Mouse (Mus musculus): ENCODE results near the gene Gnb1l.
"Not testable (repeated sequence)": the region's sequence is repeated elsewhere in the genome, so short reads cannot be mapped to it uniquely, and the experiment has no call there.

Gnb1l gene

DNA sequence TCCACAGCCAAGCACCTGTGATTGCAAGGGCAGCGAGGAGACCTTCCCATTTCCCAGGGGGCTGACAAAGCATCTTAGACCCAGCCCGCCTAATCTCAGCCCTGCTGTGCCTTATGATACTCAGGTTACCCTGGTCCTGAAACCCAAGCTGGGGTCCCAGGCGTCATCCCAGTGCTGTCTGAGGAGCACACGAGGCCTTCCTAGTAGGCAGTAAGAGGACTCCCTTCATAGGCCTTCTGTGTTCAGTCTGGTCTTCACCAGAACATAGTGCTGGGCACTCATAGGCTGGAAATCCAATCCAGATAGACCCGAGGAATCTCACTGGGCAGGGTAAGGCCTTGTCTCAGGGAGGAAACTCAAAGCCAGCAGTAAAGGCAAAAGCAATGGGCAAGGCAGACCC lies 14.7 kb upstream of the Gnb1l start:
- no peak for DNase-seq

GRCm38 (mm10) chr16:18484386-18484785 lies 14.1 kb upstream of the Gnb1l start:
- DNase-seq: no peak

- DNase-seq: no peak
Measured at GRCm38 (mm10) chr16:18484794-18485435, 13.6 kb upstream of the Gnb1l start.

GRCm38 (mm10) chr16:18486126-18486525 lies 12.4 kb upstream of the Gnb1l start:
- DNase-seq: no peak

DNA sequence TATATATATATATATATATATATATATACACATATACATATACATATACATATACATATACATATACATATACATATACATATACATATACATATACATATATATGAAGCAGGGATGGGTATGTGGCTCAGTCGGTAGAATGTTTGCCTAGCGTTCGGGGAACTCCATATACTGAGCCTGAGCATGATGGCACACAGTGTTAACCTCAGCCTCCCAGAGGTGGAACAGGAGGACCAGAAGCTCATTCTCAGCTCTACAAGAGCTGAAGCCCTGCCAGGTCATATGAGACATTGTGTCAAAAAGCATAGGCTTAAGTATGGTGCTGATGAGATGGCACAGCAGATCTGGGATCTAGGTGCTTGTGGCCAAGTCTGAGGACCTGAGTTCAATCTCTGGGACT lies 8.2 kb upstream of the Gnb1l start:
- DNase-seq: no peak

DNA sequence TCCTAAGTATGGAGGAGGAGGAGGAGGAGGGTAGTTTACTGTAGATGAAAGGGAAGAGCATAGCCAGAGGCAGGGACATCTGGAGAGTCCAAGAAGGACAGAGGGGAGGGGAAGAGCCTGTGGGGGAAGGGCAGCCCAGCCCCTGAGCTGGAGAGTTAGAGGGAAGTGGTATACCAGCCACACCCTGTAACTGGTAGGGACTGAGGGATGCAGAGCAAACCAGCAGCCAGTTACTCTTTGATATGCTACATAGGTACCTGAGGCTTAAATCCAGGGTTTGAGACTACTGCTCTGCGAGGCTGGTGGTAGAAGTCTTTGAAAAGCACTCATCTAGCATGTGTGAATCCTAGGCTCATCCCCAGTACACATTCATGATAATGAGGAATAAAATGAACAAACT lies 7.6 kb upstream of the Gnb1l start:
- no peak for DNase-seq

GRCm38 (mm10) chr16:18497865-18498515 lies 523 bp upstream of the Gnb1l start:
- no peak for DNase-seq

DNA sequence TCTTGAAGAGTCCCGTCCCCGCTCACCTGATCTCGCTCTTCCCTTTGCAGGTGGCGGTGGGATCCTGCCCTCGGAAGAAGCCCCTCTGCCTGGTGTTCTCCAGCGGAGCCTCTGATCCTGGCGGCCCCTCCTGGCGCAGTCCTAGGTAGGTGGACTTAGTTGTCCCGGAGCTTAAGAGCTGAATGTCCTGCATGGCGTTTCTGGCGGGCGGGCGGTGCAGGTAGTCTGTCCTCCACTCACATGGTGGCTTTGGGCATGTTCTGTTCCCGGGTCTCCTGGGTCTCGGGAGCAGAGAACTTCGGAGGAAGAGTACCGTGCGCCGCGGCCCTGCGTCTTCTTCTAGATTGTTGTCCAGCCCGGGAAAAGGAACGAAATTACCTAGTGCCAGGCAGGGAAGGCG lies 483 bp downstream of the Gnb1l start:
- DNase-seq: no peak

GRCm38 (mm10) chr16:18501531-18501930 lies 3.0 kb downstream of the Gnb1l start:
- DNase-seq: no peak

DNA sequence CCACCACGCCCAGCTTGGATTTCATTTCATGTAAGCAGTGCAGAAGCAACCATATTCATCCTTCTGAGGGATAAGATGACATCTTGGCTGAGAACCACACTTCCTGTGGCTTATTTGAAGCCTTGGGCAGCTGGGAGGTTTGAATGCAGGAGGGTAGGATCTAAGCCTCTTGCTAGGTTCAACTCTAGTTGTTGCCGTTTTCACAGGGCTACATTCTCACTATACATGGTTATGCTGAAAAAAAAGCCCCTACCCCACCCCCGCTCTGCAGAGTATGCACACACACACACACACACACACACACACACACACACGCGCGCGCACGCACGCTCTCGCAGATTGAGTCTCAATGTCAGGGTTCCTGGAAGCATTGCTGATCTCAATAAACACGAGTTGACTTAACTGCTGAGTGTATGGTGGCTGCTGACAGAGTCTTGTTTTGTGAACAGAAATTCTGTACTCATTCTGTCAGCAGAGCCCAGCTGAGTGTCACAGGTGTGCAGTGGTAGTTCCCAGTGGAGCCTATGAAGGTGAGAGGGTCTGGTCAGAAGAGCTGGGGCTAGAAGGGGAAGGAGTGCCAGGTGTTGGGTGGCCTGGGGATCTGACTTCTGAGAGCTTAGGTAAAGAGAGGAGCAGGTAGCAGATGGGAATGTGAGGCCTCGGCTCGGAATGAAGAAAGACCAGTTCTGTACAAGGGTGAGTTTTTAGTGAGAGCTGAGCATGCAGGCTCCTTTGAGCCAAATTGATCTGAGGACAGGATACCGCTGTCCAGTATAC lies 5.2 kb downstream of the Gnb1l start:
- DNase-seq: no peak

DNA sequence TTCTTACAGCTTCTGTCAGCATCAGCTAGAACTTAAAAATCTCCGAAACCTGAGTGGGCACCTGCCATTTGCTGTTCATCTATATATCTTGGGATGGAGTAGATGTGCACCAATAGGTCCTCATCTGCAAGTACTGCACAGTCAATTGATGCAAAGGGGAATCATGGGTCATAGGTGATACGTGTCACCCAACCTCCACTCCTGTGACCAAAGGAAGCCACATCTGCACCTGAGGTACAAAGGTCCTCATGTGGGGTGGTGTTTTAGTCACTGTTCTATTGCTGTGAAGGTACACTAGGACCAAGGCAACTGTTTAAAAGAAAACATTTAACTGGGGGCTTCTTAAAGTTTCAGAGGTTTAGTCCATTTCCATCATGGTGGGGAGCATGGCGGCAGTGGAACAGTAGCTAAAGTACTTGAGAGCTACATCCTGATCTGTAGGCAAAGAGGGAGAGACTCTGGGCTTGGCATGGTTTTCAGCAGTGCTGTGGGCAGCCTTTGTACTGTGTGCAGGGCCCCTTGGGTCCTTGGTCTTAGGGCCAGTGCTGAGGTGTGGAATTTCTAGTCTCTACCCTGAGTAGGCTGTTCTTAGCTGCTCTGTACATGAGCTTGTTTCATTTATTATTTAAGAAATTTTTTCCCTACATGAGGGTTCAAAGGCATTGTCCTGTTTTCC lies 8.1 kb downstream of the Gnb1l start:
- DNase-seq: no peak

- DNase-seq: no peak
Measured at GRCm38 (mm10) chr16:18507200-18507549, 8.7 kb downstream of the Gnb1l start.

DNA sequence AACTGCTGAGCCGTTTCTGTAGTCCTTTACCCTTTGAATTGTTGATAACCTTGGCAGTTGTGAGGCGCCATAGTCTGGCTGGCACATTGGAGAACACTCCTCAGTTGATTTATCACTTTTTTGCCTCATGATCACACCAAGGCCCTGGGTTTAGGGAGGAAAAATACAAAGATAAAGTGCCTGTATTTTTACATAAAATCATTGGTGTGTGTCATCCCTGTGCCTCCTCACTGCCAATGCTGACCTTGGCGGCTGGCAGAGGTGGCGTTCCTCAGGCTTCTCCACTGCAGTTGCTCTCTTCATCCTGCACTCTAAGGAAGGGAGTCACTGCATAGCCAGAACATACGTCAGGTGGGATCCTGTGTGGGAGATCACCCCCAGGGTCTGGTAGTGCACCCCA lies 13.2 kb downstream of the Gnb1l start:
- no peak for DNase-seq

DNA sequence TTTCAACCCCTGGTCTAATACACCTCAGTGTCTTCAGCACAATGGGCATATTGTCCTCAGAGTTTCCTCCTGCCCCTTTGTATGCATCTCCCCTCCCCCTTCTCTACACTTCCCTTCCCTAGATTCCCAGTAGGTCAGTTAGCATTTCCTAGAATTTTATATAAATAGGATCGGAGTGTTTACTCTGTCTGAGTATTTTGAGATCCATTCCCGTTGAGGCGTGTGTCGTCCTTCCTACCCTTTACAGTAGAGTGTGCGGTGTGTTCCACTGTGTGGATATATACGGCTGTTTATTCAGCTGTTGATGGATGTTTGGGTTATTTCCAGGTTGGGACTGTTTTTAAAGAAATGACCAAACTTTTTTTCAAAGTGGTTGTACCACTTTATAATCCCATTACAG lies 15.0 kb downstream of the Gnb1l start:
- DNase-seq: no peak

GRCm38 (mm10) chr16:18518091-18518490 lies 19.6 kb downstream of the Gnb1l start:
- DNase-seq: no peak

- DNase-seq: no peak
Measured at GRCm38 (mm10) chr16:18523563-18524245, 25.2 kb downstream of the Gnb1l start.

GRCm38 (mm10) chr16:18528656-18529055 lies 30.1 kb downstream of the Gnb1l start:
- no peak for DNase-seq

- DNase-seq: not testable (repeated sequence)
Measured at GRCm38 (mm10) chr16:18533061-18533460, 34.5 kb downstream of the Gnb1l start.

DNA sequence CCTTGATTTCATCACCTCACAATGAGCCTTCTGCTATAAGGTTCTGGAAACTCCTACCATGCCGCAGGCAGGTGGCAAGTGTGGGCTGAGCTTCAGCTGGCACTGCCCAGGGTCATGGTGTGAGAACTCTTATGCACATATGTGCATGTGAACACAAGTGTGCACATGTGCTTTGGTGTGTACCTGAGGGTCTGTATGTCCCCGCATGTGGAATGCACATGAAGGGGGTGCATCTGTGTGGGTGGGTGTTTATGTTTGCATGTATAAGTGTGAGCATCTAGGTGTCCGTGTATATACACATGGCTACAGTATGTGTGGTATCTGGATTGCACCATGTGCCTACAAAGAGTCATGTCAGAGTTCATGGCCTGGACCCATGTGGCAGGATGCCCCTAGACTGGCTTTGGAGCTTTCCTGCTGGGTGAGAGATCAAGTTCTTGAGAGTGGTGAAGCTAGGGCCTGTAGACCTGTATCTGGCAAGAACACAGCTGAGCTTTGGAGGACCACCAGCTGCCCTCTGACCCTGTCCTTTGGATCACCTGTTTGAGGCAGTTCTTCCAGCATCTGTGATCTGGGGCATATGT lies 39.0 kb downstream of the Gnb1l start:
- no peak for DNase-seq

- no peak for DNase-seq
Measured at GRCm38 (mm10) chr16:18539281-18539680, 40.8 kb downstream of the Gnb1l start.

DNA sequence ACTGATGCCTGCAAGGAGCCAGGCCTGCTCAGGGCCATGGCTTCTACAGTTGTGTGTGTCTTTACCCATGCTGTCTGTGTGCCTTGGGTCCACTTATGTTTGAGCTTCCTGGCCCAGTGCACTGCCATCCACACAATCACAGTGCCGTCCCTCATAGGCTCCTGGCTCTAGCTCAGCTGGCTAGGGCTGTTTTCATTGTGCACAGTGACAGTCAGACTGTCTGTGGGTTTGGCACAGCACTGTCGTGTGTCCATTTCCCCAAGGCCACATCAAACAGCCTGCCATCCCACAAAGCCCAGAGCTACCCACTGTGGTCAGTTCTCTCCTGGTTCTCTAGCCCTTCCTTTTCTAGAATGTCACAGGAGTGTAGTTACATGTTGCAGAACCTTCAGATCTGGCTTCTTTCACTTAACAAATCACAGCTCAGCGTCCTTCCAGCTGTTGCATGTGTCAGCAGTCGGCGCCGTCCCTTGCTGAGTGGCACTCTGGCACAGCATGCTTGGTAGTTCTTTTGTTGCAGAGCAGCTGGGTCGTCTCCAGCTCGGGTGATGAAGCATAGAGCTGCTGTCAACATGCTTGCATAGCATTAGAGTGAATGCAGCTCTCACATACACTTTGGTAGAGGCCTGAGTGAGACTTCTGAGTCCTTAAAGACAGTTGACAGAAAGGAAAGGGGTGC lies 44.8 kb downstream of the Gnb1l start:
- no peak for DNase-seq

- DNase-seq: no peak
Measured at GRCm38 (mm10) chr16:18547891-18548290, 49.4 kb downstream of the Gnb1l start.
